Mouse (Mus musculus): ENCODE measurements at regions not wholly inside any gene's neighbourhood (a gene's known extent, or its start where the extent isn't known, plus 50 kb on each side); places are given as distances from the start of the nearest gene placed in this dataset.

- TF ChIP-seq GATA1 (IDR thresholded peaks at IDR 0.05; ENCODE audit: low read length) (no peak), TAL1 (IDR thresholded peaks at IDR 0.05; ENCODE audit: low read length) (no peak)
Observed at GRCm38 (mm10) chr16:76101773-76102172, 79.7 kb upstream of the Samsn1 start.

All from erythroblast, embryonic 14.5 days (primary cell).